ENCODE assay signal across 8 mouse cellular contexts in the genomic region with DNA sequence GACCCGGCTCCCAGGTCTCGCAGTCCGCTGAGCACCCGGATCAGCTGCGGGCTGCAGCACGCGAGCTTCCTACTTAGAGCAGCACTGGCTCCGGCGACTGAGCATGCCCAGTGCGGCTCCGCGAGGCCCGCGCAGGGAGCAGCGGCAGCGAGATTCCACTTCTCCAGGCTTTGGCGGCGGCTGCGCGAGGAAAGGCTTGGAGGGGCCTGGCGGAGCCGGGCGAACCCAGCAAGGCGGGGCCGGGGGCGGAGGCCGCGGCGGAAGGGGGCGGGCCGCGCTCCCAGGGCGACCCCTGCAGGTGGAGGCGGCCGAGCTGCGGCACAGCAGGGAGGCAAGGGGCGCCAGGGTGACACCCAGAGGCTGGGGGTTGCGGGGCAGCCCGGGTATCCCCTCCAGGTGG. TPM values are rescaled to one million over a fixed set of nuclear protein-coding genes. Genes with fewer than 3 reads are reported as not detected.
DNase-seq lines count a peak whose midpoint lies in the region; ATAC-seq lines count a peak whose summit lies in the region.

A gene (minus strand): TSS at position 188 of the 400 bp plus-strand sequence.

- H3K27ac ChIP-seq in intestine, embryonic 14.5 days (ENCODE audit: low read depth), result peak within 1 kb of the TSS; percentile 95

- no peaks in the 10 kb centered on the region for H3K36me3 ChIP-seq in intestine, embryonic 14.5 days (ENCODE audit: control insufficient read depth, insufficient read depth, low read length)

- DNase-seq in adipocyte (ENCODE audit: low spot score), result peak; percentile 98
- DNase-seq in embryo, embryonic 10 days (ENCODE audit: low spot score), result peak; percentile 96
- DNase-seq in gastrocnemius, postnatal 36 days, result peak; percentile 88 to 94
- peak; percentile 93 for DNase-seq in intestine, embryonic 14.5 days (ENCODE audit: low spot score)
- DNase-seq in left cerebral cortex, postnatal 10 days (ENCODE audit: extremely low spot score in 1 of 2, low spot score in 2 of 2), result peak; percentile 91 to 97
- DNase-seq in right cerebral cortex, postnatal 25 days, result peak; percentile 97
- peak; percentile 90 to 96 for DNase-seq in urinary bladder, postnatal 36 days (ENCODE audit: low spot score in 2 of 2)

- 0% methylated on average over 28 of the region's 39 CpGs for WGBS in intestine, embryonic 14.5 days

- peak within 1 kb of the TSS; percentile 88 for H3K4me3 ChIP-seq in intestine, embryonic 14.5 days (ENCODE audit: low read depth, low read length)

- no peaks in the 10 kb centered on the region for H3K9me3 ChIP-seq in intestine, embryonic 14.5 days (ENCODE audit: control insufficient read depth, low read length)

- ATAC-seq in intestine, embryonic 14.5 days (replicated peaks; ENCODE audit: low FRiP score, low TSS enrichment, low read depth), result peak; percentile 95
- ATAC-seq in megakaryocyte progenitor cell, adult 5-6 weeks (replicated peaks; ENCODE audit: poor library complexity), result peak; percentile 89

- peaks cover 8% of the 10 kb centered on the region; the same call in 1 of the 2 replicates for H3K4me1 ChIP-seq in intestine, embryonic 14.5 days (replicated peaks; ENCODE audit: control insufficient read depth, insufficient read depth, low read length)

- H3K27me3 ChIP-seq in intestine, embryonic 14.5 days (replicated peaks; ENCODE audit: control insufficient read depth, insufficient read depth, low read length), result no peaks in the 10 kb centered on the region; the same call in 1 of the 2 replicates

- H3K9ac ChIP-seq in intestine, embryonic 14.5 days (ENCODE audit: low read length), result peak within 1 kb of the TSS; percentile 82

- H3K4me2 ChIP-seq in intestine, embryonic 14.5 days (ENCODE audit: low read length), result peak within 1 kb of the TSS; percentile 53

- intact Hi-C loops in gastrocnemius, postnatal 36 days (cut with DNase I), result loop anchor here (2.0 to 10.0 kb wide), 2 partner anchors 198 to 344 kb away; no protein-coding TSS in a partner anchor
- intact Hi-C loops in left cerebral cortex, postnatal 10 days (cut with DNase I), result loop anchor here (2.0 to 5.0 kb wide), 4 partner anchors 59 to 366 kb away; a partner anchor contains a TSS

RNA-seq across cellular contexts. Expression of the gene that starts here (rescaled TPM):
- 10 to 100 TPM; 32.0 to 39.1 TPM for total RNA-seq in gastrocnemius, postnatal 36 days (2021)
- polyA plus RNA-seq in intestine, embryonic 14.5 days (2014; fragmentation: Nextera tagmentation; extraction: Ambion mirVana), result 35.8 and 39.3 TPM in 2 replicates
- total RNA-seq in left cerebral cortex, postnatal 10 days (2021), result 10 to 100 TPM; 73.7 to 74.4 TPM
- total RNA-seq in megakaryocyte progenitor cell, adult 5-6 weeks (2015), result 2.2 and 3.3 TPM in 2 replicates
- total RNA-seq in megakaryocyte progenitor cell, adult 5-6 weeks (2017), result 0.29 and 1.2 TPM in 2 replicates

Comparison
In these comparisons a context has a peak if more than half of its experiments do, and no peak if none do; other contexts are left out.
1. Peak in every context shown above with its lines: DNase-seq, ATAC-seq, H3K4me3 ChIP-seq and H3K27ac ChIP-seq.
2. RNA of the gene that starts here (total RNA-seq): 73.7 to 74.4 TPM in left cerebral cortex, postnatal 10 days and 32.0 to 39.1 TPM in gastrocnemius, postnatal 36 days; 0.29 to 3.3 TPM in megakaryocyte progenitor cell, adult 5-6 weeks; every median in the first group is over 4 times any median in the second.